Mouse (Mus musculus) lung, adult 2 months (tissue): ENCODE data around the gene Tet1. TPM values are rescaled to one million over a fixed set of nuclear protein-coding genes. Genes with fewer than 3 reads are reported as not detected.
A peak's percentile ranks its signal among the peaks of the same experiment; 100 is the strongest.

Source experiments
- DNase-seq: peaks from one replicate; pipeline ENCODE4 v3.0.0; 2022
- H3K4me1 ChIP-seq: fragments of 200-500 bp; 2 replicates; pipeline ENCODE4 v1.6.1; 2011; ENCODE audit warnings: low read length; ENCODE audit not compliant: control insufficient read depth, insufficient read depth
- H3K4me3 ChIP-seq: fragments of 200-500 bp; replicated peaks from 2 replicates; pipeline ENCODE3; 2011; ENCODE audit warnings: low read depth, mild to moderate bottlenecking, control low read depth, low read length; ENCODE audit errors: extremely low read depth
- CTCF ChIP-seq: fragments of 200-500 bp; IDR thresholded peaks from 2 replicates; pipeline ENCODE4 v1.5.1; 2011; ENCODE audit warnings: mild to moderate bottlenecking, low read length, control low read depth; ENCODE audit not compliant: insufficient read depth
- POLR2A ChIP-seq: fragments of 200-500 bp; IDR thresholded peaks from 2 replicates; pipeline ENCODE4 v1.6.1; 2011; ENCODE audit warnings: low read depth, mild to moderate bottlenecking, control low read depth, low read length, borderline replicate concordance; ENCODE audit errors: extremely low read depth
- WGBS: fragments of 180-500 bp; shearing (Covaris S2); methylation state at CpG from one replicate; pipeline ENCODE4 v1.1.7; 2018; 5-methylcytosine and 5-hydroxymethylcytosine counted together
- polyA plus RNA-seq: library from polyadenylated mRNA; depleted of rRNA; stranded (reverse); fragments of >200 nt; gene quantifications from 2 replicates; pipeline ENCODE4 v1.2.3, GENCODE M21; 2012

Tet1 gene
- polyA plus RNA-seq, 1 experiment = 3.2 TPM

- H3K4me3 ChIP-seq = no peak overlapping the region
- no peaks in the 10 kb centered on the region for H3K4me1 ChIP-seq
- 61% methylated on average over 9 of the region's 9 CpGs for whole genome bisulfite sequencing
- no peak for DNase-seq
- no peak for TF ChIP-seq POLR2A
- TF ChIP-seq CTCF = no peak
Measured at GRCm38 (mm10) chr10:62832783-62833182, 76.0 kb downstream of the Tet1 start.

- WGBS = 51% methylated on average over 2 of the region's 2 CpGs
- Histone ChIP-seq H3K4me1 (no peaks in the 10 kb centered on the region), H3K4me3 (no peak overlapping the region)
- DNase-seq = no peak
- no peak for TF ChIP-seq POLR2A
Measured at GRCm38 (mm10) chr10:62831546-62831945, 77.2 kb downstream of the Tet1 start.

- Histone ChIP-seq H3K4me1 (no peaks in the 10 kb centered on the region), H3K4me3 (no peak overlapping the region)
- no peak for DNase-seq
- 77% methylated on average over 8 of the region's 8 CpGs for WGBS
- TF ChIP-seq CTCF (no peak), POLR2A (no peak)
Measured at GRCm38 (mm10) chr10:62824474-62824873, 84.3 kb downstream of the Tet1 start.

GRCm38 (mm10) chr10:62823431-62823830 is 85.4 kb downstream of the Tet1 start:
- TF ChIP-seq CTCF (no peak), POLR2A (no peak)
- H3K4me1 ChIP-seq = no peaks in the 10 kb centered on the region
- WGBS = 79% methylated on average over 4 of the region's 4 CpGs
- no peak for DNase-seq
- no peak overlapping the region for H3K4me3 ChIP-seq

- DNase-seq = no peak
- no peak for TF ChIP-seq POLR2A
- TF ChIP-seq CTCF = no peak
- Histone ChIP-seq H3K4me1 (no peaks in the 10 kb centered on the region), H3K4me3 (no peak overlapping the region)
- WGBS = 56% methylated on average over 4 of the region's 4 CpGs
Measured at GRCm38 (mm10) chr10:62810010-62810409, 98.8 kb downstream of the Tet1 start.

- WGBS = 99% methylated on average over 2 of the region's 2 CpGs
- no peaks in the 10 kb centered on the region for H3K4me1 ChIP-seq
- DNase-seq = no peak
- no peak overlapping the region for H3K4me3 ChIP-seq
- TF ChIP-seq CTCF = no peak
Measured at GRCm38 (mm10) chr10:62808766-62809165, 100.0 kb downstream of the Tet1 start.

- H3K4me3 ChIP-seq = no peak overlapping the region
- TF ChIP-seq POLR2A (no peak), CTCF (no peak)
- WGBS = 83% methylated on average over 7 of the region's 7 CpGs
- H3K4me1 ChIP-seq = no peaks in the 10 kb centered on the region
- no peak for DNase-seq
Measured at GRCm38 (mm10) chr10:62808316-62808715, 100.5 kb downstream of the Tet1 start.

- Histone ChIP-seq H3K4me3 (no peak overlapping the region), H3K4me1 (no peaks in the 10 kb centered on the region)
- no peak for DNase-seq
- 86% methylated on average over 2 of the region's 2 CpGs for WGBS
- TF ChIP-seq CTCF (0 out of 2 replicates have a peak, but pooled peaks have one; percentile 24), POLR2A (no peak)
Measured at GRCm38 (mm10) chr10:62804106-62804505, 104.7 kb downstream of the Tet1 start.

GRCm38 (mm10) chr10:62803296-62803695 is 105.5 kb downstream of the Tet1 start:
- DNase-seq = no peak
- TF ChIP-seq POLR2A (no peak), CTCF (no peak)
- Histone ChIP-seq H3K4me3 (no peak overlapping the region), H3K4me1 (no peaks in the 10 kb centered on the region)
- 100% methylated on average over 2 of the region's 2 CpGs for WGBS

- no peak for TF ChIP-seq POLR2A
- TF ChIP-seq CTCF = no peak
- DNase-seq = no peak
- 97% methylated on average over 4 of the region's 4 CpGs for WGBS
- no peak overlapping the region for H3K4me3 ChIP-seq
- H3K4me1 ChIP-seq = no peaks in the 10 kb centered on the region; the same call in 1 of the 2 replicates
Measured at GRCm38 (mm10) chr10:62794221-62794620, 114.6 kb downstream of the Tet1 start.

GRCm38 (mm10) chr10:62793091-62793453 is 115.7 kb downstream of the Tet1 start:
- no peak for DNase-seq
- TF ChIP-seq CTCF (no peak), POLR2A (no peak)
- H3K4me1 ChIP-seq = peaks cover under 1% of the 10 kb centered on the region
- 43% methylated on average over 2 of the region's 2 CpGs for WGBS
- peak overlapping the region; percentile 66 for H3K4me3 ChIP-seq
